Mouse (Mus musculus) limb, embryonic 10.5 days (tissue): ENCODE measurements around the gene Nkg7. TPM values are rescaled to one million over a fixed set of nuclear protein-coding genes. Genes with fewer than 3 reads are reported as not detected.

Experiments
- DNase-seq: peaks from one replicate; pipeline ENCODE4 v3.0.0-alpha.2; 2017; ENCODE audit warnings: low spot score
- H3K27ac ChIP-seq: fragments of 300-500 bp; sonication (generic); 2 replicates; pipeline ENCODE4 v1.5.1; 2016; ENCODE audit warnings: mild to moderate bottlenecking
- H3K27me3 ChIP-seq: fragments of 300-500 bp; sonication (generic); 2 replicates; pipeline ENCODE4 v1.6.1; 2016; ENCODE audit warnings: low read depth, mild to moderate bottlenecking; ENCODE audit not compliant: poor library complexity, severe bottlenecking
- H3K36me3 ChIP-seq: fragments of 300-500 bp; sonication (generic); 2 replicates; pipeline ENCODE4 v1.6.1; 2016; ENCODE audit warnings: mild to moderate bottlenecking, moderate library complexity
- H3K4me1 ChIP-seq: fragments of 300-500 bp; sonication (generic); 2 replicates; pipeline ENCODE4 v1.6.1; 2016
- H3K4me3 ChIP-seq: fragments of 300-500 bp; sonication (generic); 2 replicates; pipeline ENCODE4 v1.5.1; 2016; ENCODE audit warnings: mild to moderate bottlenecking, moderate library complexity
- H3K9me3 ChIP-seq: fragments of 300-500 bp; sonication (generic); replicated peaks from 2 replicates; pipeline ENCODE4 v1.6.1; 2016; ENCODE audit warnings: mild to moderate bottlenecking
- WGBS: fragments of 180-500 bp; shearing (Covaris S2); methylation state at CpG from one replicate; pipeline ENCODE4 v1.1.7; 2016; 5-methylcytosine and 5-hydroxymethylcytosine counted together
- microRNA-seq: library from miRNA; unstranded; fragments of <30 nt; microRNA quantifications from one replicate; pipeline ENCODE4, GENCODE M21; 2017
- polyA plus RNA-seq: library from polyadenylated mRNA; unstranded; fragments of >200 nt; fragmentation: Nextera tagmentation; extraction: Ambion mirVana; gene quantifications from 2 replicates; pipeline ENCODE4 v1.2.1, GENCODE M21; 2016

Nkg7 gene
- polyA plus RNA-seq, 1 experiment from 2014 or later = 0.28 TPM

GRCm38 (mm10) chr7:43482090-43482716 is 45.3 kb downstream of the Nkg7 start:
- peaks cover 6% of the 10 kb centered on the region for H3K4me1 ChIP-seq
- no peaks in the 10 kb centered on the region for H3K36me3 ChIP-seq
- no peak overlapping the region for H3K27ac ChIP-seq
- no peak overlapping the region for H3K4me3 ChIP-seq
- no peaks in the 10 kb centered on the region for H3K9me3 ChIP-seq
- 74% methylated on average over 8 of the region's 8 CpGs for WGBS
- no peak for DNase-seq
- H3K27me3 ChIP-seq = peaks cover 23% of the 10 kb centered on the region

- no peak overlapping the region for H3K4me3 ChIP-seq
- no peaks in the 10 kb centered on the region for H3K36me3 ChIP-seq
- peak; percentile 50 for DNase-seq
- H3K4me1 ChIP-seq = peaks cover 6% of the 10 kb centered on the region
- 8% methylated on average over 10 of the region's 10 CpGs for WGBS
- no peaks in the 10 kb centered on the region for H3K9me3 ChIP-seq
- no peak overlapping the region for H3K27ac ChIP-seq
- peaks cover 19% of the 10 kb centered on the region for H3K27me3 ChIP-seq
These were observed 46.4 kb downstream of the Nkg7 start for GRCm38 (mm10) chr7:43483236-43483635.

Small RNA genes lying within 50 kb of the gene (microRNA-seq; reads per million reads assigned to microRNA genes)
- gene Mir7051 = not detected

Other genes with a start within 250 kb of the Nkg7 start
- gene Zfp715, start 123.8 kb upstream of the Nkg7 start, polyA plus RNA-seq = 8.4 and 11.0 TPM in 2 replicates
- 0.20 and 0.29 TPM in 2 replicates for gene Siglecf, start 85.7 kb upstream of the Nkg7 start, polyA plus RNA-seq
- gene Siglecg, start 28.9 kb upstream of the Nkg7 start, polyA plus RNA-seq = 0.26 TPM in 2 replicates
- gene Lim2, start 9.4 kb upstream of the Nkg7 start, polyA plus RNA-seq = not detected in 2 replicates
- gene Cldnd2, start 3.7 kb downstream of the Nkg7 start, polyA plus RNA-seq = not detected in 2 replicates
- gene Etfb, start 7.0 kb downstream of the Nkg7 start, polyA plus RNA-seq = 240 and 248 TPM in 2 replicates
- gene Gm45233, start 7.1 kb downstream of the Nkg7 start, polyA plus RNA-seq = 0.78 TPM in 1 of 2 replicates, not detected in the other
- gene Vsig10l, start 26.1 kb downstream of the Nkg7 start, polyA plus RNA-seq = 1.2 and 1.3 TPM in 2 replicates
- gene Iglon5, start 53.0 kb downstream of the Nkg7 start, polyA plus RNA-seq = 0.21 and 0.46 TPM in 2 replicates
- gene 4931406B18Rik, start 68.9 kb downstream of the Nkg7 start, polyA plus RNA-seq = not detected in 2 replicates
- gene Cd33, start 107.4 kb downstream of the Nkg7 start, polyA plus RNA-seq = 0.48 and 0.59 TPM in 2 replicates
- 4.3 and 5.4 TPM in 2 replicates for gene Zfp658, start 125.2 kb downstream of the Nkg7 start, polyA plus RNA-seq
- 13.3 and 15.4 TPM in 2 replicates for gene Zfp719, start 142.5 kb downstream of the Nkg7 start, polyA plus RNA-seq
- 0.99 and 1.0 TPM in 2 replicates for gene Zfp819, start 170.1 kb downstream of the Nkg7 start, polyA plus RNA-seq
- not detected in 2 replicates for gene Ceacam18, start 197.6 kb downstream of the Nkg7 start, polyA plus RNA-seq
- gene Siglece, start 223.1 kb downstream of the Nkg7 start, polyA plus RNA-seq = 0.21 TPM in 1 of 2 replicates, not detected in the other
- gene Ctu1, start 234.9 kb downstream of the Nkg7 start, polyA plus RNA-seq = 21.3 and 21.6 TPM in 2 replicates